Mouse (Mus musculus): ENCODE data around the gene Sdk1. TPM values are rescaled to one million over a fixed set of nuclear protein-coding genes. Genes with fewer than 3 reads are reported as not detected.

The Sdk1 gene
- total RNA-seq, 2 experiments from 2014 or later, result 5.4 to 5.7 TPM

DNA sequence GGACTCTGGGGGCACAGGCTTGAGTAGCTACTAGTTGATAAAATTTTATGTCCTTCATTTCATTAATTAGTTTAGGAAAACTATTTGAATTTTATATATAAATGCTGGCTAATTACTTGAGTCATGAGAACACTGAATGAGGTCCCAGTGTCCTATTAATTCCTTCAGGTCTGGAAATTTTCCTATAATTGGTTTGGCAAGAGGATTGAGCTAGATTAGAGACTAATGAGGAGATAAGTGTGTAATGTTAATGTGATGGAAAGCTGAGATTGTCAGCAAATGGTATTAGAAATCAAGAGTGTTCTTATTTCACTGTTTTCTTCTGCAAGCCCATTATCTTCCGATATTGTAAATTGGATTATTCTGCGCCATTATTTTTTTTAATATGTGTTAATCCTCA is 192.0 kb downstream of the Sdk1 start:
- no peak for DNase-seq (ENCODE audit: low spot score in 2 of 2)

DNA sequence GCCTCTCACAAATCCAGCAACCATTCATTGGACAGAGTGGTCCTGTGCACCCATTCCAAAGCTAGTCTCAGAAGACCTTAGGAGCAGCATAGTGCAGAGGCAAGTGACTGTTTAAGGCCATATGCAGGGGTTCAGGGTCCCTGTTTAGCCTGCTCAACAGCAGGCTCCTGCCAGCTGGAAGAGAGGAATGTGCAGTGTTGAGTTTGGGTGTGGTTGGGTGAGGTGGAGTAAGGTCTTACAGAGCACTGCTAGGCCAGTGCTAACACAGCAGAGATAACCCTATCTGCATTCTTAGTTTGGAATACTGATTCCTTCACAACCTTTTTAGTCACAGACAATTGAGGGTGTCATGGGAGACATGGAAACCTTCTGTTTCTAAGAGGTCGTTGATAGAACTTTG is 206.0 kb downstream of the Sdk1 start:
- DNase-seq (ENCODE audit: low spot score in 2 of 2), result no peak

GRCm38 (mm10) chr5:141463417-141463816 is 222.1 kb downstream of the Sdk1 start:
- DNase-seq (ENCODE audit: low spot score in 2 of 2), result no peak

- DNase-seq (ENCODE audit: low spot score in 2 of 2), result no peak
Measured at GRCm38 (mm10) chr5:141468821-141469220, 227.5 kb downstream of the Sdk1 start.

GRCm38 (mm10) chr5:141505281-141505680 is 264.0 kb downstream of the Sdk1 start:
- no peak for DNase-seq (ENCODE audit: low spot score in 2 of 2)

- peak in 1 of 2 experiments; percentile 3 for DNase-seq (ENCODE audit: low spot score in 2 of 2)
Measured at GRCm38 (mm10) chr5:141506344-141506743, 265.1 kb downstream of the Sdk1 start.

GRCm38 (mm10) chr5:141524801-141525715 is 283.8 kb downstream of the Sdk1 start:
- DNase-seq (ENCODE audit: low spot score in 2 of 2), result no peak

DNA sequence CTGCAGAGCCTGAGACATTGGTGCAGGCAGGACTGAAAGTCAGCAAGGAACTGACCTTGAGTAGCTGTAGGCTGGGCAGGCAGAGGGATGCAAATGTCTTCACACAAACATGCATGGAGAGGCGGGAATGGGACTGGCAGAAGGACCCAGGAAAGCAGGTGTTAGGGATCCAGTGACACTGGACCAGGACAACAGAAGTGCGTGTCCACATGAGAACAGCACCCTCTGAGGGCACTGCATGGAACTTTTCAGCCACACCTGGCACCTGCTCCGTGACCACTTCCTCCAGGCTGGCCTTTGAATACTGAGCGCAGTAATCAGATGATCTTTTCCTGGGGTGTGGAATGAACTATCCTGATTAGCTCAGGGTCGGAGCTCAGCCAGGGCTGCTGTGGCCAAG is 298.9 kb downstream of the Sdk1 start:
- no peak for DNase-seq (ENCODE audit: low spot score in 2 of 2)

- DNase-seq (ENCODE audit: low spot score in 2 of 2), result no peak
Measured at GRCm38 (mm10) chr5:141542890-141543666, 301.8 kb downstream of the Sdk1 start.

GRCm38 (mm10) chr5:141553444-141553843 is 312.2 kb downstream of the Sdk1 start:
- no peak for DNase-seq (ENCODE audit: low spot score in 2 of 2)

GRCm38 (mm10) chr5:141558731-141559130 is 317.4 kb downstream of the Sdk1 start:
- no peak for DNase-seq (ENCODE audit: low spot score in 2 of 2)

DNA sequence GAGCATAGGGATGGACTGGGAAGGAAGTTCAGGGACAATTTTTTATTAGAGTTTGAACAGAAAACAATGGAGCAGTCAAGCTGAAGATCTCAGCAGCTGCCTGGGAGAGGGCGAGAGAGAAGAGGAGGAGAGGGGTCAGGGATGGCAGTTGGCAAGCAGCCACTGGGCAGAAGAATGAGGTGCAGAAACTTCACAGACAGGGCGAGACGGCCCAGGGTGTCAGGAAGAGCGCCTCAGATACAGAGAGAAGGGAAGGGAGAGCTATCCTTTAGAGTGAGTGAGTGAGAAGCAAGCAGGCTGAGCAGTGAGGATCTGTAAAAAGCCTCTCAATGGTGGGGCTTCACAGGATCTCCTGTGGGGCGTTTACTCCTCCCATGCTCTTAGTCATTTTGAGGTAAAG is 319.0 kb downstream of the Sdk1 start:
- DNase-seq (ENCODE audit: low spot score in 2 of 2), result no peak

DNA sequence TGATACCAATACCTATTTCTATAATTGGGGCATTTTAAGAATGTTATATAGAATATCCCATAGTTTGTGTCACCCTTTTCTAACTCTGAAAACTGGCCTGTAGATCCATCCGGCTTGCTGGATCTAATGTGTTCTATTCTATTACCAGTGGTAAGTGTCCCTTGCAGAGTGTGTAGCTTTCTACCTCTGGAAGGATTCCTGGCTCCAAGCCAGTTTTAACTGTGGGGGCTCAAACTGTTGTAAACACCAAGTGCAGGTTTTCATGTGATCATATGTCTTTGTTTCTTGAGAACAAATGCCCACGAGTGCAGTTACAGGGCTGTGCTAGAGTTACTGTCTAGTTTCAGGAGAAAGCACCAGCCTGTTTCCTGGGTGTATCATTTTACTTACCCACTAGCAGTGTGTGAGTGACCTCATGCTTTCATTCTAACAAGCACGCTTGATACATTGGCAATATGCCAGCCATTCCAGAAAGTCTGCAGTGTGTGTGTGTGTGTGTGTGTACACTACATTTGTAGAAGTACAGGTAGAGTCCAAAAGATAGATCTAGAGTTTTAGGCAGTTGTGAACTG is 320.8 kb downstream of the Sdk1 start:
- no peak for DNase-seq (ENCODE audit: low spot score in 2 of 2)

DNA sequence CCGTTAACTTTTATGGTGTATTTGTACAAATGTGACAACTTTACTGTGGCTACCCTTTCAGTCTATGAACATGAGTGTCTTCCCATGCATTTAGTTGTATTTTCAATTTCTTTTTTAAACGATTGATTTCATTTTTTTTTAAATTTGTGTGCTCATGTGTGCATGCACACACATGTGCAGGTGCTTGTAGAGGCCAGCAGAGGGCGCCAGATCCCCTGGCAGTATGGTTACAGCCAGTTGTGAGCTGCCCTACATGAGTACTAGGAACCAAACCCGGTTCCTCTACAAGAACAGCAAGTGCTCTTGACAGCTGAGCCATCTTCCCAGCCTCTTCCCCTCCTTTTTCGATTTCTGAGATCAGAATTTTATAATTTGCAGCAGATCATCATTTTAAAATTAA is 322.9 kb downstream of the Sdk1 start:
- DNase-seq (ENCODE audit: low spot score in 2 of 2), result no peak

GRCm38 (mm10) chr5:141568106-141568505 is 326.8 kb downstream of the Sdk1 start:
- no peak for DNase-seq (ENCODE audit: low spot score in 2 of 2)

DNA sequence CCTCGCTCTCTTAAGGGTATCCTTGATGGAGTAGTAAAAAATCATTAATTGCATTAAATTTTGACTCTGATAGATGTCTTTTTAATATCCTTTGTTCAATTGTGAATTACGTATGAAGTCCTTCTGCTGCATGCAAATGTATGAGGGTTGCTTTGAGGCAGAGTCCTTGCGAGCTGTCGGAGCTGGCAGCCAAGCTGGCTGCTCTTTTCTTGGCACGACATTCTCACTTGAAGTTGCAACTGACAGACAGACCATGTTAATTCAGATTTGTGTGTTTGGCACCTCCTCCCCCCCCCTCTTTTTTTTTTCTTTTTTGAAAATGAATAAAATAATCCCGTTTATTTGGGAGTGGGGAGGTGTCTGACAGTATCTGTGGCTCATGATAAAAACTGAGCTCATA is 329.2 kb downstream of the Sdk1 start:
- DNase-seq (ENCODE audit: low spot score in 2 of 2), result peak in 1 of 2 experiments; percentile 34

DNA sequence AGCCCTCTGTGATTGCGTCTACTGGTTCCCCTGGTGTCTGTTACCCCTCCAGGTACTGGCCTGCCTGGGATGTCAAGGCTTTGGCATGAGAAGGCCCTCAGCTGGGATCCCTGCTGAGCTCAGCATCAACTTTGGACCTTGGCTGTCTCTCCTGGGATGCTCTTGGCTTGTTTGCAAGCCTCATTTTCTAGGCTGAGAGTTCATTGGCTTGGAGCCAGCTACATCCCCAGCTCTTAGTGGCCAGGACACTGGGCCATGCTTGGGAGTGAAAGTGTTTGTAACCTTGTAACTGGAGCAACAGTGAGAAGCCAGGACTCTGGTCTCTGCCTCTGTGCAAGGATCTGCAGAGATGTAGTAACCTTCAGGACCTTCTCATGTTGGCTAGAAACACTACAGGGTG is 333.0 kb downstream of the Sdk1 start:
- DNase-seq (ENCODE audit: low spot score in 2 of 2), result peak in 1 of 2 experiments; percentile 4

GRCm38 (mm10) chr5:141591246-141591645 is 350.0 kb downstream of the Sdk1 start:
- no peak for DNase-seq (ENCODE audit: low spot score in 2 of 2)

DNA sequence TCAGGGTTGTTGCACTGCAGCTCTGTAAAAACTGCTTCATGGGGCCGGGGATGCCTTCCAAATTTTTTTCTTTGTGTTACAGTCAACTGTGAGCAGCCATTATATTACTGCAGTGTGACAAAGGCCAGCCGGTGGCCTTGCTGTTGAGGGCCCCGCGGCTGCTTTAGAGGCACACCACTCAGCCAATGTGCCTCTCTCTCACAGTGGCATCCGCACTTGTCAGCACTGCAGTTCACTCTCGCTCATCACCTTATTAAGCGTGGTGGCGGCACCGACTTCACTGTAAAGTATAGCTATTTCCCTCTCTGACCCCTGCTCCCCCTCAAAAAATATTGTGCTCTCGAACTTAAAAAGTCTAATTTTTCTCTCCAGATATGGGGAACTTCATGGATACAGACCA is 371.4 kb downstream of the Sdk1 start:
- DNase-seq (ENCODE audit: low spot score in 2 of 2), result no peak

DNA sequence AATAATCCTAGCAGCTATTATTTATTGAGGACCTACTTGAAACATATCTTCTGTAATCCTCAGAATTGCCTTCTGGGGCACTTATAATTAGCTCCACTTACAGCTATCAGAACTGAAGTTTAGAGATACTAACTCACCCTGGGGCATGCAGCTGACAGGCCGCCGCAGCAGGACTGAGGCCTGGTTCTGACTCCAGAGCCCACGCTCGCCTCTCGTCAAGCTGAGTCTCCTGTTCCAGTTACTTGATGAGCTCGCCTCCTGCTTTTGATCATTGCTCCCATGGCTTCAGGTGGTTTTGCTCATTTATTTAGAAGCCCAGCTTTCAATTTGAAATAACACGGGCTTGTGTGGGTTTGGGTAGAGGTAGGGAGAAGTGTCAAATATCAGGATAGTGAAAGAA is 374.5 kb downstream of the Sdk1 start:
- no peak for DNase-seq (ENCODE audit: low spot score in 2 of 2)

GRCm38 (mm10) chr5:141617660-141618059 is 376.4 kb downstream of the Sdk1 start:
- DNase-seq (ENCODE audit: low spot score in 2 of 2), result peak in 1 of 2 experiments; percentile 1

- DNase-seq (ENCODE audit: low spot score in 2 of 2), result no peak
Measured at GRCm38 (mm10) chr5:141625401-141625800, 384.1 kb downstream of the Sdk1 start.
